Mouse (Mus musculus) liver, postnatal 0 days (tissue): ENCODE results near the gene Ipo4.

Experiments used
- CTCF ChIP-seq: sonication (generic); IDR thresholded peaks from 2 replicates; pipeline ENCODE4 v1.5.1; 2016; ENCODE audit warnings: antibody characterized with exemption, low read depth
- EP300 ChIP-seq: IDR thresholded peaks from 2 replicates; pipeline ENCODE4 v1.6.1; 2016; ENCODE audit warnings: antibody characterized with exemption, low read depth, mild to moderate bottlenecking

GRCm38 (mm10) chr14:55644261-55644888 lies 8.6 kb upstream of the Ipo4 start:
- TF ChIP-seq EP300 (no peak), CTCF (no peak)
